Comparison of ENCODE assay signal across 8 mouse cellular contexts in genomic region chr11:95337846-95338342, GRCm38 (mm10). TPM values are rescaled to one million over a fixed set of nuclear protein-coding genes. Genes with fewer than 3 reads are reported as not detected.
DNase-seq lines count a peak whose midpoint lies in the region; ATAC-seq and TF ChIP-seq lines count a peak whose summit lies in the region.

No protein-coding gene starts in this region.

- peak overlapping the region; percentile 70 for H3K27ac ChIP-seq in heart, embryonic 13.5 days (replicated peaks)
- H3K27ac ChIP-seq in ES-E14 (ENCODE audit: insufficient read depth, low read depth, low read length, poor library complexity, severe bottlenecking), result no peak overlapping the region
- H3K27ac ChIP-seq in hindbrain, embryonic 12.5 days, result no peak overlapping the region
- peak overlapping the region; percentile 90 for H3K27ac ChIP-seq in midbrain, embryonic 10.5 days (replicated peaks)

- WGBS in heart, embryonic 13.5 days, result 26% methylated on average over 9 of the region's 9 CpGs
- 21% methylated on average over 9 of the region's 9 CpGs for WGBS in hindbrain, embryonic 12.5 days
- 37% methylated on average over 9 of the region's 9 CpGs for WGBS in midbrain, embryonic 10.5 days

- H3K9me3 ChIP-seq in heart, embryonic 13.5 days, result no peaks in the 10 kb centered on the region
- no peaks in the 10 kb centered on the region for H3K9me3 ChIP-seq in ES-E14 (ENCODE audit: control insufficient read depth, insufficient read depth, low read depth, low read length)
- no peaks in the 10 kb centered on the region for H3K9me3 ChIP-seq in hindbrain, embryonic 12.5 days (replicated peaks)
- H3K9me3 ChIP-seq in midbrain, embryonic 10.5 days (replicated peaks), result no peaks in the 10 kb centered on the region

- in situ Hi-C loops in ES-E14 (cut with MboI; ENCODE audit: low sequenced_read_pairs in 2 of 2, unreplicated experiment in 2 of 2), result no loop called here

- peak overlapping the region; percentile 95 for H3K4me3 ChIP-seq in heart, embryonic 13.5 days
- H3K4me3 ChIP-seq in ES-E14 (ENCODE audit: insufficient read depth in 1 of 2, low read depth in 1 of 2, low read length in 2 of 2, poor library complexity in 1 of 2, severe bottlenecking in 1 of 2), result peak overlapping the region; percentile 92 to 93
- H3K4me3 ChIP-seq in hindbrain, embryonic 12.5 days, result peak overlapping the region; percentile 75
- H3K4me3 ChIP-seq in midbrain, embryonic 10.5 days, result peak overlapping the region; percentile 98

- H3K4me2 ChIP-seq in heart, embryonic 13.5 days, result peak overlapping the region; percentile 97
- peak overlapping the region; percentile 91 for H3K4me2 ChIP-seq in hindbrain, embryonic 12.5 days (replicated peaks)

- no peaks in the 10 kb centered on the region for H3K27me3 ChIP-seq in heart, embryonic 13.5 days (replicated peaks)
- H3K27me3 ChIP-seq in hindbrain, embryonic 12.5 days, result peaks cover 17% of the 10 kb centered on the region
- H3K27me3 ChIP-seq in midbrain, embryonic 10.5 days (ENCODE audit: low read depth, poor library complexity, severe bottlenecking), result peaks cover 25% of the 10 kb centered on the region

- H3K9ac ChIP-seq in heart, embryonic 13.5 days, result peak overlapping the region; percentile 94
- peak overlapping the region; percentile 79; the same call in 1 of the 2 replicates for H3K9ac ChIP-seq in ES-E14 (ENCODE audit: insufficient read depth, low read depth, low read length, poor library complexity, severe bottlenecking)
- peak overlapping the region; percentile 79; the same call in 1 of the 2 replicates for H3K9ac ChIP-seq in hindbrain, embryonic 12.5 days

- intact Hi-C loops in left cerebral cortex, postnatal 4 days (cut with DNase I), result no loop called here

- no peaks in the 10 kb centered on the region for H3K36me3 ChIP-seq in heart, embryonic 13.5 days
- H3K36me3 ChIP-seq in ES-E14 (ENCODE audit: control insufficient read depth, insufficient read depth, low read length, poor library complexity, severe bottlenecking), result no peaks in the 10 kb centered on the region
- no peaks in the 10 kb centered on the region for H3K36me3 ChIP-seq in hindbrain, embryonic 12.5 days
- no peaks in the 10 kb centered on the region for H3K36me3 ChIP-seq in midbrain, embryonic 10.5 days

- peaks cover 41% of the 10 kb centered on the region for H3K4me1 ChIP-seq in heart, embryonic 13.5 days
- peaks cover 2% of the 10 kb centered on the region in 2 experiments; a peak in 3 of 4 replicates for H3K4me1 ChIP-seq in ES-E14 (ENCODE audit: control insufficient read depth in 2 of 2, insufficient read depth in 2 of 2, low read length in 2 of 2, poor library complexity in 1 of 2)
- peaks cover 30% of the 10 kb centered on the region for H3K4me1 ChIP-seq in hindbrain, embryonic 12.5 days
- peaks cover 35% of the 10 kb centered on the region for H3K4me1 ChIP-seq in midbrain, embryonic 10.5 days

- no peak for DNase-seq in heart, adult 11 months
- no peak for DNase-seq in ES-E14 (ENCODE audit: low read depth, low spot score)
- no peak for DNase-seq in midbrain, embryonic 10.5 days (ENCODE audit: low spot score)
- DNase-seq in cerebellum, adult 9-10 months, result no peak
- no peak for DNase-seq in left cerebral cortex, postnatal 4 days
- no peak for DNase-seq in layer of hippocampus, adult 9-11 months

- ATAC-seq in heart, embryonic 13.5 days (ENCODE audit: extremely low read depth, insufficient number of reproducible peaks, low FRiP score, low TSS enrichment), result no peak
- ATAC-seq in hindbrain, embryonic 12.5 days (ENCODE audit: low FRiP score), result no peak

TF ChIP-seq in ES-E14, 5 proteins besides CTCF, POLR2A, EP300 and RAD21:
- TF ChIP-seq CHD2 (IDR thresholded peaks at IDR 0.05; ENCODE audit: low read depth, low read length) (no peak), ZNF384 (IDR thresholded peaks at IDR 0.05; ENCODE audit: low read depth, low read length) (no peak), MAFK (IDR thresholded peaks at IDR 0.05; ENCODE audit: insufficient read depth, low read depth, low read length) (no peak), HCFC1 (IDR thresholded peaks at IDR 0.05; ENCODE audit: borderline replicate concordance, insufficient read depth, low read length) (no peak), ZC3H11A (IDR thresholded peaks at IDR 0.05; ENCODE audit: borderline replicate concordance, low read depth, low read length) (no peak)

RNA-seq across cellular contexts. Expression of gene Fam117a, which starts 1.1 kb away (rescaled TPM):
- 6.3 and 7.7 TPM in 2 replicates for polyA plus RNA-seq in heart, embryonic 13.5 days (2015; fragmentation: Nextera tagmentation; extraction: Ambion mirVana)
- 19.6 and 26.2 TPM in 2 replicates for total RNA-seq in ES-E14 (2012; rRNA removed)
- 11.7 and 11.9 TPM in 2 replicates for polyA plus RNA-seq in hindbrain, embryonic 12.5 days (2016; fragmentation: Nextera tagmentation; extraction: Ambion mirVana)
- polyA plus RNA-seq in midbrain, embryonic 10.5 days (2016; fragmentation: Nextera tagmentation; extraction: Ambion mirVana), result 6.7 and 7.7 TPM in 2 replicates
- total RNA-seq in left cerebral cortex, postnatal 4 days (2021), result 1 to 10 TPM; 4.5 to 4.8 TPM

RNA-seq across cellular contexts. Expression of gene Kat7, which starts 27.8 kb away (rescaled TPM):
- 44.2 and 46.0 TPM in 2 replicates for polyA plus RNA-seq in heart, embryonic 13.5 days (2015; fragmentation: Nextera tagmentation; extraction: Ambion mirVana)
- total RNA-seq in ES-E14 (2012; rRNA removed), result 108 and 118 TPM in 2 replicates
- 71.8 and 73.6 TPM in 2 replicates for polyA plus RNA-seq in hindbrain, embryonic 12.5 days (2016; fragmentation: Nextera tagmentation; extraction: Ambion mirVana)
- polyA plus RNA-seq in midbrain, embryonic 10.5 days (2016; fragmentation: Nextera tagmentation; extraction: Ambion mirVana), result 91.6 and 97.6 TPM in 2 replicates
- total RNA-seq in left cerebral cortex, postnatal 4 days (2021), result 10 to 100 TPM; 70.2 to 72.0 TPM

RNA-seq across cellular contexts. Expression of gene Slc35b1, which starts 46.6 kb away (rescaled TPM):
- 77.2 and 78.4 TPM in 2 replicates for polyA plus RNA-seq in heart, embryonic 13.5 days (2015; fragmentation: Nextera tagmentation; extraction: Ambion mirVana)
- total RNA-seq in ES-E14 (2012; rRNA removed), result 145 and 156 TPM in 2 replicates
- polyA plus RNA-seq in hindbrain, embryonic 12.5 days (2016; fragmentation: Nextera tagmentation; extraction: Ambion mirVana), result 124 and 128 TPM in 2 replicates
- polyA plus RNA-seq in midbrain, embryonic 10.5 days (2016; fragmentation: Nextera tagmentation; extraction: Ambion mirVana), result 123 and 131 TPM in 2 replicates
- 10 to 100 TPM; 85.9 to 87.2 TPM for total RNA-seq in left cerebral cortex, postnatal 4 days (2021)

Comparison
In these comparisons a context has a peak if more than half of its experiments do, and no peak if none do; other contexts are left out.
1. H3K27ac ChIP-seq: peak in heart, embryonic 13.5 days (single experiment) and midbrain, embryonic 10.5 days (single experiment); none in ES-E14 (single experiment) and hindbrain, embryonic 12.5 days (single experiment).
2. Peak in every context shown above with its lines, with median percentiles within 50 percentile points of each other: H3K4me3 ChIP-seq and H3K9ac ChIP-seq.